Mouse (Mus musculus) lung, embryonic 14.5 days (tissue): ENCODE data around the gene Olfr329-ps. TPM values are rescaled to one million over a fixed set of nuclear protein-coding genes. Genes with fewer than 3 reads are reported as not detected.
"Not testable (repeated sequence)": the region's sequence is repeated elsewhere in the genome, so short reads cannot be mapped to it uniquely, and the experiment has no call there.

Experiments used
- ATAC-seq: fragments of 200-750 bp; cut with Nextera tagmentation; 2 replicates; pipeline ENCODE4 v1.8.0; 2017; ENCODE audit warnings: mild to moderate bottlenecking, moderate TSS enrichment, moderate library complexity; ENCODE audit not compliant: insufficient read depth
- DNase-seq: peaks from one replicate; pipeline ENCODE4 v3.0.0-alpha.2; 2015
- H3K27ac ChIP-seq: fragments of 300-500 bp; sonication (generic); 2 replicates; pipeline ENCODE4 v1.5.1; 2014; ENCODE audit warnings: low read depth, mild to moderate bottlenecking, moderate library complexity
- H3K27me3 ChIP-seq: fragments of 300-500 bp; sonication (generic); 2 replicates; pipeline ENCODE4 v1.6.1; 2014; ENCODE audit warnings: low read length, control low read depth; ENCODE audit not compliant: insufficient read depth
- H3K36me3 ChIP-seq: fragments of 300-500 bp; sonication (generic); 2 replicates; pipeline ENCODE4 v1.6.1; 2014; ENCODE audit warnings: control low read depth; ENCODE audit not compliant: insufficient read depth
- H3K4me1 ChIP-seq: fragments of 300-500 bp; sonication (generic); 2 replicates; pipeline ENCODE4 v1.6.1; 2014; ENCODE audit warnings: antibody characterized with exemption, control low read depth; ENCODE audit not compliant: insufficient read depth
- H3K4me2 ChIP-seq: fragments of 300-500 bp; sonication (generic); 2 replicates; pipeline ENCODE4 v1.6.1; 2014; ENCODE audit warnings: mild to moderate bottlenecking
- H3K4me3 ChIP-seq: fragments of 300-500 bp; sonication (generic); 2 replicates; pipeline ENCODE4 v1.5.1; 2014; ENCODE audit warnings: low read depth, low read length
- H3K9ac ChIP-seq: fragments of 300-500 bp; sonication (generic); 2 replicates; pipeline ENCODE4 v1.6.1; 2014
- H3K9me3 ChIP-seq: fragments of 300-500 bp; sonication (generic); 2 replicates; pipeline ENCODE4 v1.6.1; 2016; ENCODE audit warnings: low read depth, low read length, control low read depth
- CTCF ChIP-seq: IDR thresholded peaks from 2 replicates; pipeline ENCODE4 v1.5.1; 2016; ENCODE audit warnings: antibody characterized with exemption, low read depth
- WGBS: fragments of 180-500 bp; shearing (Covaris S2); extraction: QIAGEN DNeasy Blood & Tissue Kit; methylation state at CpG from one replicate; pipeline ENCODE4 v1.1.7; 2014; 5-methylcytosine and 5-hydroxymethylcytosine counted together
- polyA plus RNA-seq: library from polyadenylated mRNA; unstranded; fragments of >200 nt; fragmentation: Nextera tagmentation; extraction: Ambion mirVana; gene quantifications from 2 replicates; pipeline ENCODE4 v1.2.1, GENCODE M21; 2014

Olfr329-ps gene
- polyA plus RNA-seq, 1 experiment from 2014 or later, result not detected

DNA sequence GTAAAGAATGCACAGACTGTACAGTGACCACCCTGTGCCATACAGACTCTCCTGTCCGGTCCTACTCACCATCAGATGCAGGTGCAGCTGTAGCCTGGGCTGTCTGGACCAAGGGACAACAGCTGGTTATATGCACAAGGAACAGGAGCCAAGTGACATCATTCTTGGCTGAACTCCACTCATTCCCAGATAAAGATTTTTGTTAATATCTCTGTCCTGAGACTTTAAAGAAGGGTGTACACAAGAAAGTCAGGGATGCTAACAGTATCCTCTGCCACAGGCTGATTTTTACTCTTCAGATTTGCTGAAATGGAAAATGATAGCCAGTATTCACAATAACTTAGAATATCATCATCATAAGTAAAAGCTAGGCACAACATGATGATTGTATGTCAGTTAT, 9.3 kb upstream of the Olfr329-ps start, which contains the start of gene Olfr328:
TSS of gene Olfr328 (minus strand) at position 101 of the 400 bp plus-strand sequence.
- Histone ChIP-seq H3K27me3 (no peaks in the 10 kb centered on the region), H3K4me3 (no peak within 1 kb of the TSS), H3K27ac (no peak within 1 kb of the TSS), H3K4me2 (no peak within 1 kb of the TSS), H3K4me1 (no peaks in the 10 kb centered on the region), H3K9ac (no peak within 1 kb of the TSS), H3K9me3 (no peaks in the 10 kb centered on the region), H3K36me3 (no peaks in the 10 kb centered on the region)
- WGBS, result 90% methylated on average over 1 of the region's 1 CpGs
- ATAC-seq (no peak), DNase-seq (no peak)
- TF ChIP-seq CTCF, result no peak

- H3K27ac ChIP-seq, H3K4me3 ChIP-seq, DNase-seq: not testable (repeated sequence)
Measured at GRCm38 (mm10) chr11:58534736-58535135, 11.5 kb downstream of the Olfr329-ps start, which contains the start of gene Olfr330. TSS of gene Olfr330 (minus strand) at chr11:58534836.

GRCm38 (mm10) chr11:58519756-58520155, 26.5 kb downstream of the Olfr329-ps start:
- not testable (repeated sequence) for H3K9me3 ChIP-seq, H3K4me1 ChIP-seq, H3K36me3 ChIP-seq, H3K27ac ChIP-seq, H3K4me2 ChIP-seq, DNase-seq, H3K9ac ChIP-seq, H3K4me3 ChIP-seq, ATAC-seq, H3K27me3 ChIP-seq
- 87% methylated on average over 7 of the region's 9 CpGs for WGBS

More at GRCm38 (mm10) chr11:58534736-58535135, 11.5 kb downstream of the Olfr329-ps start, which contains the start of gene Olfr330:
- not testable (repeated sequence) for H3K4me1 ChIP-seq, H3K9me3 ChIP-seq, ATAC-seq, H3K27me3 ChIP-seq, H3K4me2 ChIP-seq, H3K9ac ChIP-seq, H3K36me3 ChIP-seq

- not testable (repeated sequence) for H3K9ac ChIP-seq, H3K27me3 ChIP-seq, DNase-seq, H3K4me1 ChIP-seq, H3K27ac ChIP-seq, H3K36me3 ChIP-seq, ATAC-seq, H3K9me3 ChIP-seq, H3K4me2 ChIP-seq, H3K4me3 ChIP-seq
- 93% methylated on average over 15 of the region's 18 CpGs for WGBS
Measured at GRCm38 (mm10) chr11:58518916-58519315, 27.3 kb downstream of the Olfr329-ps start.

DNA sequence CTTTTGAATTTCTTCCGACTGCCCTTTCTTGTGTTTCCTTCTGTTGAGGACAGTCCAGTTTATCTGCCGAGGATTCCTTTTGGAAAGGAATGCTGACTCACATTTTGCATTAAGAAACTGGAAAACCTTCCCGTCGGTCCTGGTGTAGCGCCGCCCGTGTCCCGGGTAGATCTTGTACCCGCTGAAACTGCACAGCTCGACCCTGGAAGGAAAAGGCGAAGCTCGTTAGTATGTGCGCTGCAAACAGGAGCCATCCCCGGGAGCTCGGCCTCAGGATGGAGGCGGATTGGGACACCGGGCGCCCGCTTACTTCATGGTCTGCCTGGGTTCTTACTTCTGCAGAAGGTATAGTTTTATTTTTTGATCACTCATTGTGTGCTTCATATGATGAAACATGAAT, 37.2 kb downstream of the Olfr329-ps start:
- not testable (repeated sequence) for ATAC-seq, H3K27ac ChIP-seq, H3K9ac ChIP-seq, H3K27me3 ChIP-seq, H3K36me3 ChIP-seq, H3K4me3 ChIP-seq, DNase-seq, H3K4me2 ChIP-seq, H3K4me1 ChIP-seq, H3K9me3 ChIP-seq
- WGBS, result 78% methylated on average over 19 of the region's 19 CpGs

- H3K9ac ChIP-seq, H3K36me3 ChIP-seq, H3K27ac ChIP-seq, ATAC-seq, DNase-seq, H3K27me3 ChIP-seq, H3K4me3 ChIP-seq, H3K4me2 ChIP-seq, H3K4me1 ChIP-seq, H3K9me3 ChIP-seq: not testable (repeated sequence)
Measured at GRCm38 (mm10) chr11:58502472-58502871, 43.8 kb downstream of the Olfr329-ps start, which contains the start of gene Olfr331. TSS of gene Olfr331 (minus strand) at chr11:58502572.

GRCm38 (mm10) chr11:58499290-58499689, 46.9 kb downstream of the Olfr329-ps start:
- Histone ChIP-seq H3K36me3 (no peaks in the 10 kb centered on the region), H3K9me3 (no peaks in the 10 kb centered on the region), H3K4me2 (no peak overlapping the region), H3K4me3 (no peak overlapping the region), H3K4me1 (no peaks in the 10 kb centered on the region), H3K27me3 (no peaks in the 10 kb centered on the region), H3K9ac (no peak overlapping the region), H3K27ac (no peak overlapping the region)
- no peak for ATAC-seq
- TF ChIP-seq CTCF, result peak; percentile 27
- peak; percentile 60 for DNase-seq
- 40% methylated on average over 3 of the region's 3 CpGs for WGBS

DNA sequence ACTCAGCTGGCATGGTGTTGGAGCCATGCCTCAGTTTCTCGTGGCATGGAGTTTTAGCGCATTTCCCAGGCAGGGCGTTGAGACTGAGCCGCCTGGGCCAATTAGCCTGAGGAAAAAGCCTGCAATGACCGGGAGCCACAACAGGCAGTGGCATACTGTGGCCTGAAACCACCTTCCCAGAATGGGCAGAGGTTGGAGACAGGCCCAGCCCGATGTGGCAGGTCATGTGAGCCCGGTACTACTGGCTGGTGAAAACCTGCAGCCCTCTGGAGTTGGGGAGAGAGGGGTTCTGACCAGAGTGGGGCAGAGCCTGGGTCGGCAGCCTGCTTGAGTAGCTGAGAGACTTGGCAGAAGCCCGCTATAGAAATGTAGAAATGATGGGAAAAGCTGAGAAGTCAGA, 47.5 kb downstream of the Olfr329-ps start:
- no peak for ATAC-seq
- no peak for TF ChIP-seq CTCF
- Histone ChIP-seq H3K9me3 (no peaks in the 10 kb centered on the region), H3K36me3 (no peaks in the 10 kb centered on the region), H3K4me1 (no peaks in the 10 kb centered on the region), H3K4me3 (no peak overlapping the region), H3K27ac (no peak overlapping the region), H3K27me3 (no peaks in the 10 kb centered on the region), H3K4me2 (no peak overlapping the region), H3K9ac (no peak overlapping the region)
- 75% methylated on average over 9 of the region's 9 CpGs for WGBS
- no peak for DNase-seq
